Mouse (Mus musculus): Measurements from ENCODE around the gene Fat3.

Fat3 gene

GRCm38 (mm10) chr9:16437805-16438204 lies 63.3 kb downstream of the Fat3 start:
- no peak for DNase-seq (ENCODE audit: low spot score)

- DNase-seq (ENCODE audit: low spot score): no peak
These were observed 72.5 kb downstream of the Fat3 start for GRCm38 (mm10) chr9:16428589-16428988.

- no peak for DNase-seq (ENCODE audit: low spot score)
These were observed 78.4 kb downstream of the Fat3 start for GRCm38 (mm10) chr9:16422707-16423106.

- DNase-seq (ENCODE audit: low spot score): no peak
These were observed 98.3 kb downstream of the Fat3 start for GRCm38 (mm10) chr9:16402815-16403214.

- no peak for DNase-seq (ENCODE audit: low spot score)
These were observed 102.1 kb downstream of the Fat3 start for GRCm38 (mm10) chr9:16398734-16399686.

GRCm38 (mm10) chr9:16389141-16389540 lies 111.9 kb downstream of the Fat3 start:
- DNase-seq (ENCODE audit: low spot score): no peak

- no peak for DNase-seq (ENCODE audit: low spot score)
These were observed 113.6 kb downstream of the Fat3 start for GRCm38 (mm10) chr9:16387527-16387926.

GRCm38 (mm10) chr9:16363713-16364112 lies 137.4 kb downstream of the Fat3 start:
- no peak for DNase-seq (ENCODE audit: low spot score)

- DNase-seq (ENCODE audit: low spot score): no peak
These were observed 139.3 kb downstream of the Fat3 start for GRCm38 (mm10) chr9:16361811-16362210.

- no peak for DNase-seq (ENCODE audit: low spot score)
These were observed 144.4 kb downstream of the Fat3 start for GRCm38 (mm10) chr9:16356636-16357035.

- no peak for DNase-seq (ENCODE audit: low spot score)
These were observed 146.2 kb downstream of the Fat3 start for GRCm38 (mm10) chr9:16354906-16355305.

GRCm38 (mm10) chr9:16353049-16353724 lies 147.9 kb downstream of the Fat3 start:
- DNase-seq (ENCODE audit: low spot score): no peak

GRCm38 (mm10) chr9:16352486-16353048 lies 148.5 kb downstream of the Fat3 start:
- no peak for DNase-seq (ENCODE audit: low spot score)

GRCm38 (mm10) chr9:16344902-16345855 lies 155.9 kb downstream of the Fat3 start:
- DNase-seq (ENCODE audit: low spot score): no peak

GRCm38 (mm10) chr9:16343191-16343590 lies 157.9 kb downstream of the Fat3 start:
- DNase-seq (ENCODE audit: low spot score): no peak

- no peak for DNase-seq (ENCODE audit: low spot score)
These were observed 158.5 kb downstream of the Fat3 start for GRCm38 (mm10) chr9:16342577-16342976.

- no peak for DNase-seq (ENCODE audit: low spot score)
These were observed 170.6 kb downstream of the Fat3 start for GRCm38 (mm10) chr9:16330290-16330984.

- no peak for DNase-seq (ENCODE audit: low spot score)
These were observed 182.1 kb downstream of the Fat3 start for GRCm38 (mm10) chr9:16318957-16319356.

- no peak for DNase-seq (ENCODE audit: low spot score)
These were observed 188.4 kb downstream of the Fat3 start for GRCm38 (mm10) chr9:16312599-16313197.

All from T-cell, adult 2 months (primary cell).